Mouse (Mus musculus) erythroblast, embryonic 14.5 days (primary cell): ENCODE measurements around the gene Dlx3. TPM values are rescaled to one million over a fixed set of nuclear protein-coding genes. Genes with fewer than 3 reads are reported as not detected.

Experiments used
- H3K27me3 ChIP-seq: 2 replicates; pipeline ENCODE4 v1.6.1; 2012; ENCODE audit warnings: inconsistent platforms; ENCODE audit not compliant: control insufficient read depth
- H3K36me3 ChIP-seq: 2 replicates; pipeline ENCODE4 v1.6.1; 2012; ENCODE audit warnings: mild to moderate bottlenecking, inconsistent platforms; ENCODE audit not compliant: control insufficient read depth
- H3K4me1 ChIP-seq: 2 replicates; pipeline ENCODE4 v1.6.1; 2012; ENCODE audit warnings: inconsistent platforms; ENCODE audit not compliant: control insufficient read depth
- H3K4me3 ChIP-seq: replicated peaks from 2 replicates; pipeline ENCODE3; 2012; ENCODE audit warnings: moderate library complexity, mild to moderate bottlenecking, inconsistent platforms
- H3K9me3 ChIP-seq: 2 replicates; pipeline ENCODE4 v1.6.1; 2012; ENCODE audit warnings: low read length, inconsistent platforms, mixed read lengths; ENCODE audit not compliant: control insufficient read depth
- GATA1 ChIP-seq: IDR thresholded peaks from 2 replicates; pipeline ENCODE4 v1.6.1; 2012; ENCODE audit warnings: low read length, inconsistent platforms, mixed read lengths
- TAL1 ChIP-seq: IDR thresholded peaks from 3 replicates; pipeline ENCODE4 v1.6.1; 2012; ENCODE audit warnings: low read length, inconsistent platforms, mixed read lengths
- polyA plus RNA-seq: library from polyadenylated mRNA; stranded (reverse); fragments of >175 nt; gene quantifications from 2 replicates; pipeline ENCODE4 v1.2.3, GENCODE M21; 2012

Dlx3 gene
- polyA plus RNA-seq, 1 experiment: not detected

DNA sequence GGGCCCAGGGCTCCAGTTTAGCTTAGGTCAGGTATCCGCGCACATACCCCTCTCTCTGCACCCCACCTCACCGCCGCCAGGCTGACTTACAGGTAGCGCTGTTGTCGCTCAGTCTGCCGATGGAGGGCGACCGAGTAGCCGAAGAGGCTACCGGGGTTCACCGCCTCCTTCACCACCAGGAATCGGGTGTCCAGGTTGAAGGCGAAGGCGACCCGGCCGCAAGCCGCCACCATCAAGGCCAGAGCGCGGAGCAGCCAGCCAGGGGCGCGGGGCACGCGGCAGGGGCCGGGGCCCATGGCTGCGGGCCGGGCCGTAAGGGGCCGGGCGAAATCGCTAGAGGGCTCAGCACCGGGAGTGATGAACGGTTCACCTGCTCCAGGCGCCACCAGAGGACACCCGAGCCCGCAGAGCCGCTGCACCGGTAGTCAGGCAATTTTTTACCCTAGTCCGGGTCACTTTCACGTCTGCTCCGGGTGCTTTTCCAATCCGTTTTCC lies 43.8 kb upstream of the Dlx3 start:
- peaks cover 70% of the 10 kb centered on the region for H3K27me3 ChIP-seq

DNA sequence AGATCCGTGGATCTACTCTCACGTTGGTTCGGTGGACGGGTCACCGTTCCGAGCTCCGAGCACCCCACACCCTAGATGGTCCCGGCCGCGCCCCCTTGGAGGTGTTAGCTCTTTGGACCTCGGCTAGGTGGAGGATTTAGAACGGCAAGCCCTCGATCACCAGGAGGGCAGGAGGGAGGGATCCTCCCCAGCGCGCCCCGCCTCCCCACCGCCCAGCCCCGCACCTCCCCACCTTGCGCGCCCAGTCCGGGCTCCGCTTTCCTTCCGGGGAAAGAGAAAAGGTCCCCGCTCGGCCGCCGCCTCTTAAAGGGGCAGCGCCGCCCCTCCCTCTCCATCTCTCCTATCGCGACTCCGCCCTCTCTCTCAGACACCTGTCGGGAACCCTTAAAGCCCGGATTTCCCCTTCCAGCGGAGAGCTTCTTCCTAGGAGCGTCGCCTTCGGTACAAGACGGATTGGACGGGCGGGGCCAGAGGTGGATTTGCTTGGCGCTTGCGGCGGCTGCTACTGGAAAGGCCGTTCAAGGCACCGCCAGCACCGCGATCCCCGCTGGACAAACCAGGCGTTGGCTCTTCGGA lies 43.3 kb upstream of the Dlx3 start, which contains the start of gene Itga3:
Itga3 (minus strand) TSS at position 266 of the 576 bp plus-strand sequence.
- peaks cover 2% of the 10 kb centered on the region; the same call in 1 of the 2 replicates for H3K9me3 ChIP-seq
- H3K4me1 ChIP-seq: no peaks in the 10 kb centered on the region
- H3K36me3 ChIP-seq: no peaks in the 10 kb centered on the region
- peak within 1 kb of the TSS; percentile 46 for H3K4me3 ChIP-seq
- H3K27me3 ChIP-seq: peaks cover 70% of the 10 kb centered on the region
- TF ChIP-seq GATA1: no peak
- no peak for TF ChIP-seq TAL1

More for the DNA sequence above, 43.8 kb upstream of the Dlx3 start:
- no peak for TF ChIP-seq TAL1
- H3K4me1 ChIP-seq: no peaks in the 10 kb centered on the region
- peak overlapping the region; percentile 46 for H3K4me3 ChIP-seq
- H3K9me3 ChIP-seq: peaks cover 2% of the 10 kb centered on the region; the same call in 1 of the 2 replicates
- no peaks in the 10 kb centered on the region for H3K36me3 ChIP-seq

DNA sequence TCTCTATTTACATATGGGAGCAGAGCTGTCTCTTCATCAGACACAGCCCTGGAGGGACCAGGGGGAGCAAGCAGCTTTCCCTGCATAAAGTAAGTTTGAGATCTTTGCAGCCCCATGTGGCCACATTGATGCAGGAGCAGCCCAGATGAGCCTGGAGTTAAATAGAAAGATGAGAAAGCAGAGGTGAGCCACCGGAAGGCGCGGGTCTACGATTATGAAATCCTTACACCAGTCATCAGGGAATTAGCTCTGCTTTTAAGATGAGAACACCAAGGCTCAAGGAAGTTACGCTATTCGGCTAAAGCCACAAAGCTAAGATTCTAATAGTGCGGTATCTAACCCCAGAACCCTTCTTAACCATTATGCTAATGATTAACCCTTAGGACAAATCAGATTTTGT lies 42.0 kb upstream of the Dlx3 start:
- Histone ChIP-seq H3K4me3 (no peak overlapping the region), H3K36me3 (no peaks in the 10 kb centered on the region), H3K27me3 (peaks cover 67% of the 10 kb centered on the region), H3K9me3 (peaks cover 2% of the 10 kb centered on the region; the same call in 1 of the 2 replicates), H3K4me1 (no peaks in the 10 kb centered on the region)
- no peak for TF ChIP-seq TAL1
- TF ChIP-seq GATA1: no peak

DNA sequence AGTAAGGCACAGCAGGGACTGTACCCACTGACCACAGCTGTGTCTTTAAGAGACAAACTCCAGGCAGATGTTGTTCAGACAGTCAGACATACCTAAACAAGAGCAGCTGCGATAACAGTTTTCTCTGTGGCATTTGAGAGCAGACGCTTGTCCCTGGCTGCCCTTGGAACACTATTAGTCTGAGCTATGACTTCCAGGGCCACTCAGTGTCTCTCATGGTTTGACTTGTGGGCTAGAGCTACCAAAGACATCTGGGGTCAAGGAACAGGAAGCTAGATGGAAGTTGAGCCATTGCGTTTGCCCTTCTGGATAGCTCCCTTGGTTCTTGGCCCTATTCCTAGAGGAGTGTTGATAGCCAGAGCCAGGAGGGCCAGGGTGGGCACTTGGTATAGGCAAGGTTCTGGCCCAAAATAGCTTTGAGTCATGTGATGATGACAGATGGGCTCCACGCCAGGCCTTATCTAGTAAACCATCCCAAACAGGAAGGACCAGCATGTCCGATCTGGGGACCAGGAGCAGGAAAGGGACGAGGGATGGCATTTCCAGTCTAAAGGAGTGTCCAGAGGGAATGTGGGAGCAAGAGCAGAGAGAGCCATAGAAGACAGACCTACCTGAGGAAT lies 40.6 kb upstream of the Dlx3 start:
- no peaks in the 10 kb centered on the region for H3K36me3 ChIP-seq
- peaks cover 59% of the 10 kb centered on the region for H3K27me3 ChIP-seq
- TF ChIP-seq GATA1 (no peak), TAL1 (no peak)
- peaks cover 2% of the 10 kb centered on the region; the same call in 1 of the 2 replicates for H3K9me3 ChIP-seq
- H3K4me3 ChIP-seq: no peak overlapping the region
- H3K4me1 ChIP-seq: no peaks in the 10 kb centered on the region

DNA sequence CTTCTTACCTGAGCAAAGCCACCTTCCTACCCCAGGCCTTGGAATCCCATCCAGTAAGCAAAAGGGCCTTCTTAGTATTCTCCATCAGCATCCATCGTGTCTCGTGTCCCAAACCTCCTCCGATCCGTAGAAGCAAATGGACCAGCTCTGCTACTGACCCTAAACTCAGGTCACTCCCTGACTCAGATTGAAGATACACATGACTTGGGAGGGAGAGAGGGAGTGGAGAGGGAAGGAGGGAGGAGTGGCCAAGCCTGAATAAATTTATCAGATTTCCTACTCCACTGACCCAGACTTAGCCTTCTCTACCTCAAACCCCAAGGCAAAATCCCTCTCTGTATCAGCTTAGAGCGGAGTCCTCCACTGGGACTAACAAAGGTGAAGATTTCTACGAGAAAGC lies 39.1 kb upstream of the Dlx3 start:
- no peak for TF ChIP-seq GATA1
- no peak for TF ChIP-seq TAL1
- no peaks in the 10 kb centered on the region for H3K4me1 ChIP-seq
- H3K27me3 ChIP-seq: peaks cover 45% of the 10 kb centered on the region
- no peak overlapping the region for H3K4me3 ChIP-seq
- no peaks in the 10 kb centered on the region for H3K36me3 ChIP-seq
- H3K9me3 ChIP-seq: peaks cover 2% of the 10 kb centered on the region; the same call in 1 of the 2 replicates

DNA sequence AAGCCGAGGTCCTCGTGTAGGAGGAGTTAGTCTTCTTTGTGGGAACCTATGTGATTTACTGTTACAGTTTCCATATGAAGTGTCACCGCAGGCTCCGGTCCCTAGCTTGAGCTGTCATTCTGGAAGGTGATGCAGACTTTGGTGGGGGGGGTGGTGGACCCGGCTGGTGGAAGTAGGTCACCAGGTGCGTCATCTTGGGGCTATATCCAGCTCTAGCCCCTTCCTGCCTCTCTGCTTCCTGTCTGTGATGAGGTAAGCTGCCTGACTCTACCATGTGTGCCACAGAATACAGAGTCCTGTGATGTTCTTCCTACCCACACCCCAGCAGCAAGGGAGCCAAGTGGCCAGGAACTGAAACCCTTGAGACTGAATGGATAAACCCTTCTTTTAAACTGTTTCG lies 37.0 kb upstream of the Dlx3 start:
- Histone ChIP-seq H3K4me3 (no peak overlapping the region), H3K4me1 (no peaks in the 10 kb centered on the region; the same call in 1 of the 2 replicates), H3K36me3 (no peaks in the 10 kb centered on the region), H3K9me3 (no peaks in the 10 kb centered on the region), H3K27me3 (peaks cover 24% of the 10 kb centered on the region)
- no peak for TF ChIP-seq GATA1
- no peak for TF ChIP-seq TAL1

DNA sequence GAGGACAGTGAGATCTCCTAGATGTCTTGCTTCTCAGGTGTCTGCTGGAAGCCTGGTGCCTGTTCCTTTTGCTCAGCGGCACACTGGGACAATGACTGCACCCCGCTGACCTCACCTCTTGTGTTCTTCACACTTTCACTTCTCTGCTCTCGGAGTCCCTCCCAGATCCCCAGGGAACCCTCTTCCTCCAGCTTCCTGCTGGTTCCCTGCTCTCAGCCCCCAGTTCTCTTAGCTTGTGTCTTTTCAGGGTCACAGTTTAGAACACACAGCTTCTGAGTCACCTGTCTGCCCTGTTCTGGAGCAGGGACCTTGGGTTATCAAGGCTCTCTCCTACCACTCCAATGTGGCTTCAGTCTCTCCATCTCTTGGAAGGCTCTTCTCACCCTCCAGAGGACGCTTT lies 35.7 kb upstream of the Dlx3 start:
- Histone ChIP-seq H3K27me3 (peaks cover 16% of the 10 kb centered on the region), H3K4me1 (no peaks in the 10 kb centered on the region; the same call in 1 of the 2 replicates)

DNA sequence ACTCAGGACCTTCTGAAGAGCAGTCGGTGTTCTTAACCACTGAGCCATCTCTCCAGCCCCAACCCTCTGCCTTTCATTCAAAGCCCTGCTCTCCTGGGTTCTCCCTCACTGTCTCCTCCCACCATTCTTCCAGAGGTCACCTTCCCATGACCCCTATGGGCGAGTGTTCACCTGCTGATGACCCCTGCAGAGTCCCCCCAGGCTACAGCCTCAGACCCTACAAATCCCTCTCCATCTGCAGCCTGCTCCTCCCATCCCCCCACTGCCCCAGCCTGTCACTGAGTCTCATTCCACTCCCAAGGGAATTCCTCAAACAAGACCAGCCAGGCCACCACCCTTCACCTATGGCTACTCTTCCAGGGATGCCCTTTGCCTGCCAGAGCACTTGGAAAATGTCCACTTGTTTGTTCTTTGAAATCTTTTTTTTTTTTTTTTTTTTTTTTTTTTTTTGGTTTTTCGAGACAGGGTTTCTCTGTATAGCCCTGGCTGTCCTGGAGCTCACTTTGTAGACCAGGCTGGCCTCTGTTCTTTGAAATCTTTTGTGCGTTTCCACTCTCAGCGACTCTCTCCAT lies 35.0 kb upstream of the Dlx3 start:
- Histone ChIP-seq H3K27me3 (peaks cover 9% of the 10 kb centered on the region), H3K9me3 (no peaks in the 10 kb centered on the region), H3K36me3 (no peaks in the 10 kb centered on the region), H3K4me3 (no peak overlapping the region), H3K4me1 (no peaks in the 10 kb centered on the region; the same call in 1 of the 2 replicates)
- TF ChIP-seq GATA1 (no peak), TAL1 (no peak)

More for the DNA sequence above, 35.7 kb upstream of the Dlx3 start:
- H3K36me3 ChIP-seq: no peaks in the 10 kb centered on the region
- no peaks in the 10 kb centered on the region for H3K9me3 ChIP-seq
- TF ChIP-seq TAL1: no peak
- no peak for TF ChIP-seq GATA1
- no peak overlapping the region for H3K4me3 ChIP-seq

DNA sequence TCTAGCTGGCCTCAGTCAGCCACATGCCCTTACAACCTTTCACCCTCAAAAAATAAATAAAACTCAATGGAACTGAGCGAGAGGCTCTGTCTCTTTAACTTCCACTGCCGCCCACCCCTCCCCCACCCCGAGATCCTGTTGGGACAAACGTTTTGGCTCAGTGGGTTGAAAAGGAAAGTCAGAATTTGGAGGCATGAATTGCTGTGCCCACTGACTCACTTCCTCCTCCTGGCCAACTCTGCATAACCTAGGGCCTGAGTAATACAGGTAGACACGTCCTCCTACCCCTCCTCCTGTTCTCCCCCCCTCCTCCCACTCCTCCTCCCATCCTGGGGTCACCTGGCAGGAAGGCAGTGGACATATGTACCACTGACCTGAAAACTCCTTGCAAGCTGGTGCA lies 34.2 kb upstream of the Dlx3 start:
- no peaks in the 10 kb centered on the region for H3K36me3 ChIP-seq
- no peaks in the 10 kb centered on the region for H3K9me3 ChIP-seq
- H3K4me1 ChIP-seq: no peaks in the 10 kb centered on the region; the same call in 1 of the 2 replicates
- H3K4me3 ChIP-seq: no peak overlapping the region
- peaks cover 5% of the 10 kb centered on the region for H3K27me3 ChIP-seq
- TF ChIP-seq GATA1 (no peak), TAL1 (no peak)
